Mouse (Mus musculus) liver, embryonic 12.5 days (tissue): Measurements from ENCODE around the gene Foxp3. TPM values are rescaled to one million over a fixed set of nuclear protein-coding genes. Genes with fewer than 3 reads are reported as not detected.

Experiments
- ATAC-seq: fragments of 200-750 bp; cut with Nextera tagmentation; 2 replicates; pipeline ENCODE4 v1.8.0; 2017; ENCODE audit warnings: moderate number of reproducible peaks, mild to moderate bottlenecking, moderate library complexity
- H3K27ac ChIP-seq: fragments of 300-500 bp; sonication (generic); 2 replicates; pipeline ENCODE4 v1.5.1; 2016; ENCODE audit warnings: mild to moderate bottlenecking
- H3K27me3 ChIP-seq: fragments of 300-500 bp; sonication (generic); replicated peaks from 2 replicates; pipeline ENCODE4 v1.6.1; 2016; ENCODE audit warnings: mild to moderate bottlenecking, moderate library complexity
- H3K36me3 ChIP-seq: fragments of 300-500 bp; sonication (generic); 2 replicates; pipeline ENCODE4 v1.6.1; 2016; ENCODE audit warnings: mild to moderate bottlenecking, moderate library complexity
- H3K4me1 ChIP-seq: fragments of 300-500 bp; sonication (generic); 2 replicates; pipeline ENCODE4 v1.6.1; 2016
- H3K4me2 ChIP-seq: fragments of 300-500 bp; sonication (generic); 2 replicates; pipeline ENCODE4 v1.6.1; 2016; ENCODE audit warnings: mild to moderate bottlenecking, moderate library complexity
- H3K4me3 ChIP-seq: fragments of 300-500 bp; sonication (generic); 2 replicates; pipeline ENCODE4 v1.5.1; 2016; ENCODE audit warnings: mild to moderate bottlenecking, moderate library complexity
- H3K9ac ChIP-seq: fragments of 300-500 bp; sonication (generic); 2 replicates; pipeline ENCODE4 v1.6.1; 2016; ENCODE audit warnings: mild to moderate bottlenecking, moderate library complexity
- H3K9me3 ChIP-seq: fragments of 300-500 bp; sonication (generic); replicated peaks from 2 replicates; pipeline ENCODE4 v1.6.1; 2016; ENCODE audit warnings: mild to moderate bottlenecking, moderate library complexity
- WGBS: fragments of 180-500 bp; shearing (Covaris S2); methylation state at CpG from one replicate; pipeline ENCODE4 v1.1.7; 2016; ENCODE audit not compliant: insufficient replicate concordance; 5-methylcytosine and 5-hydroxymethylcytosine counted together
- polyA plus RNA-seq: library from polyadenylated mRNA; unstranded; fragments of >200 nt; fragmentation: Nextera tagmentation; extraction: Ambion mirVana; gene quantifications from 2 replicates; pipeline ENCODE4 v1.2.1, GENCODE M21; 2016

Foxp3 gene
- polyA plus RNA-seq, 1 experiment from 2014 or later: 0.14 TPM

DNA sequence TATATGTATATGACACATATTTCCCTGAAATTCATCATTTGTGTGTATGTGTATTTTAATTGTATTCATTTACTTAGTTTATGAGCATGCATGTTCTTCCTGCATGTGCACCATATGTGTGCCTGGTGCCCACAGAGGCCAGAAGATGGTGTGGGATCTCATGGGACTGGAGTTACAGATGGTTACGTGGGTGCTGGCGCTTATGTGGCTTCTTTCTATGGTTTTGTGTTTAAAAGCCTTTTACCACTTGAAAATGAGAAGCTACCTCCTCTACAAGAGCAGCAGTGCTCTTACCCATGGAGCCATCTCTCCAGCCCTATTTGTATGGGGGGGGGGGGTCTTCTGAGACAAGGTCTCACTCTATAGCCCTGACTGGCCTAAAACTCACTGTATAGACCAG lies 7.7 kb downstream of the Foxp3 start:
- ATAC-seq: no peak
- no peak overlapping the region for H3K4me3 ChIP-seq
- H3K4me2 ChIP-seq: no peak overlapping the region
- no peaks in the 10 kb centered on the region for H3K9me3 ChIP-seq
- H3K36me3 ChIP-seq: 0 out of 2 replicates have a peak, but pooled peaks cover 2% of the 10 kb centered on the region
- WGBS: 85% methylated on average over 2 of the region's 2 CpGs
- H3K27ac ChIP-seq: no peak overlapping the region
- H3K27me3 ChIP-seq: no peaks in the 10 kb centered on the region
- H3K9ac ChIP-seq: no peak overlapping the region
- no peaks in the 10 kb centered on the region for H3K4me1 ChIP-seq

DNA sequence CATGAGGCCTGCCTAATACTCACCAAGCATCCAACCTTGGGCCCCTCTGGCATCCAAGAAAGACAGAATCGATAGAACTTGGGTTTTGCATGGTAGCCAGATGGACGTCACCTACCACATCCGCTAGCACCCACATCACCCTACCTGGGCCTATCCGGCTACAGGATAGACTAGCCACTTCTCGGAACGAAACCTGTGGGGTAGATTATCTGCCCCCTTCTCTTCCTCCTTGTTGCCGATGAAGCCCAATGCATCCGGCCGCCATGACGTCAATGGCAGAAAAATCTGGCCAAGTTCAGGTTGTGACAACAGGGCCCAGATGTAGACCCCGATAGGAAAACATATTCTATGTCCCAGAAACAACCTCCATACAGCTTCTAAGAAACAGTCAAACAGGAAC lies 10.4 kb downstream of the Foxp3 start:
- 81% methylated on average over 11 of the region's 11 CpGs for whole genome bisulfite sequencing
- ATAC-seq: no peak
- H3K27ac ChIP-seq: no peak overlapping the region
- no peaks in the 10 kb centered on the region for H3K4me1 ChIP-seq
- H3K9ac ChIP-seq: no peak overlapping the region
- no peaks in the 10 kb centered on the region for H3K9me3 ChIP-seq
- no peak overlapping the region for H3K4me3 ChIP-seq
- no peak overlapping the region for H3K4me2 ChIP-seq
- H3K27me3 ChIP-seq: no peaks in the 10 kb centered on the region
- 0 out of 2 replicates have a peak, but pooled peaks cover 4% of the 10 kb centered on the region for H3K36me3 ChIP-seq

DNA sequence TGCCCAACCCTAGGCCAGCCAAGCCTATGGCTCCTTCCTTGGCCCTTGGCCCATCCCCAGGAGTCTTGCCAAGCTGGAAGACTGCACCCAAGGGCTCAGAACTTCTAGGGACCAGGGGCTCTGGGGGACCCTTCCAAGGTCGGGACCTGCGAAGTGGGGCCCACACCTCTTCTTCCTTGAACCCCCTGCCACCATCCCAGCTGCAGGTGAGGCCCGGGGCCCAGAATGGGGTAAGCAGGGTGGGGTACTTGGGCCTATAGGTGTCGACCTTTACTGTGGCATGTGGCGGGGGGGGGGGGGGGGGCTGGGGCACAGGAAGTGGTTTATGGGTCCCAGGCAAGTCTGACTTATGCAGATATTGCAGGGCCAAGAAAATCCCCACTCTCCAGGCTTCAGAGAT lies 12.9 kb downstream of the Foxp3 start:
- H3K4me3 ChIP-seq: no peak overlapping the region
- H3K27ac ChIP-seq: no peak overlapping the region
- no peak overlapping the region for H3K9ac ChIP-seq
- H3K9me3 ChIP-seq: no peaks in the 10 kb centered on the region
- no peak overlapping the region for H3K4me2 ChIP-seq
- ATAC-seq: no peak
- H3K4me1 ChIP-seq: no peaks in the 10 kb centered on the region
- peaks cover 16% of the 10 kb centered on the region for H3K36me3 ChIP-seq
- no peaks in the 10 kb centered on the region for H3K27me3 ChIP-seq
- WGBS: 77% methylated on average over 3 of the region's 5 CpGs

DNA sequence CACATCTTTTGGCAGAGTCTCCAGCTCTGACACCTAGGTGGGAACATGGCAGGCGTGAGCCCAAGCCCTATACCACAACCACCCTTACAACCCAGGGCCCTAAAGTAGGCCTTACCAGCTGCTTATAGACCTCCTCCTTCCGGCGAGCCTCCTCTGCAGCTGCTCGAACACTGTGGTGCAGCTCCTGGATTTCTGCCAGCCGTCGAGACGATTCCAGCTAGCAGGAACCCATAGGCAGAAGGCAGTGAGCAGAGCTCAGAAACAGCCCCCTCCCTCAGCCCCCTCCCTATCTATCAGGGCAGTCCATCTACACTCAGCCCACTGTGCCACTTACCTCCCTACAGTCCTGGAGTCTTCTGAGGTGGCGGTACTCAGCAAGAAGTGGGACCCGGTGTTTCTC lies 21.9 kb downstream of the Foxp3 start:
- no peaks in the 10 kb centered on the region for H3K9me3 ChIP-seq
- H3K4me2 ChIP-seq: no peak overlapping the region
- no peaks in the 10 kb centered on the region for H3K4me1 ChIP-seq
- no peak overlapping the region for H3K4me3 ChIP-seq
- H3K27ac ChIP-seq: no peak overlapping the region
- H3K9ac ChIP-seq: no peak overlapping the region
- WGBS: 89% methylated on average over 9 of the region's 9 CpGs
- ATAC-seq: no peak
- peaks cover 85% of the 10 kb centered on the region for H3K36me3 ChIP-seq
- no peaks in the 10 kb centered on the region for H3K27me3 ChIP-seq

DNA sequence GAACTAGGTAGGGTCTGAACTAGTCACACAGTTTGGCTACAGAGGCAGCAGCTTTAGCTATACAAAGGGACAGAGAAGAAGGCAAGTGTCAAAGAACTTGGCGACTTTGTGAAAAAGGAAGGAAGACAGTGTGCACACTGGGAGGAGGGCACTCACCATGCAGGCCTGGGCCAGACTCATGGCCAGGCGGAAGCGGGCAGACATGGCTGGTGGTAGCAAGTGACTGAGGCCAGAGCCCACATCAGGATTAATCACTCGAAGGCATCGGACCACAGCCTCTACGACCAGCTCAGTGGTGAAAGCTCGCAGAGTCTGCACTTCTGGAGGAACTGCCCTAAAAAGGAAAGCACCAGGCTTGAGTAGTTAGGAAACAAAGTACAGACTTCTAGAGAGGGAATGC lies 30.6 kb downstream of the Foxp3 start:
- no peak for ATAC-seq
- Histone ChIP-seq H3K9ac (no peak overlapping the region), H3K4me2 (peak overlapping the region; percentile 72), H3K9me3 (no peaks in the 10 kb centered on the region), H3K36me3 (peaks cover 19% of the 10 kb centered on the region), H3K27me3 (peaks cover 16% of the 10 kb centered on the region), H3K4me1 (peaks cover 11% of the 10 kb centered on the region), H3K27ac (no peak overlapping the region), H3K4me3 (peak overlapping the region; percentile 59; the same call in 1 of the 2 replicates)
- 71% methylated on average over 7 of the region's 7 CpGs for WGBS

DNA sequence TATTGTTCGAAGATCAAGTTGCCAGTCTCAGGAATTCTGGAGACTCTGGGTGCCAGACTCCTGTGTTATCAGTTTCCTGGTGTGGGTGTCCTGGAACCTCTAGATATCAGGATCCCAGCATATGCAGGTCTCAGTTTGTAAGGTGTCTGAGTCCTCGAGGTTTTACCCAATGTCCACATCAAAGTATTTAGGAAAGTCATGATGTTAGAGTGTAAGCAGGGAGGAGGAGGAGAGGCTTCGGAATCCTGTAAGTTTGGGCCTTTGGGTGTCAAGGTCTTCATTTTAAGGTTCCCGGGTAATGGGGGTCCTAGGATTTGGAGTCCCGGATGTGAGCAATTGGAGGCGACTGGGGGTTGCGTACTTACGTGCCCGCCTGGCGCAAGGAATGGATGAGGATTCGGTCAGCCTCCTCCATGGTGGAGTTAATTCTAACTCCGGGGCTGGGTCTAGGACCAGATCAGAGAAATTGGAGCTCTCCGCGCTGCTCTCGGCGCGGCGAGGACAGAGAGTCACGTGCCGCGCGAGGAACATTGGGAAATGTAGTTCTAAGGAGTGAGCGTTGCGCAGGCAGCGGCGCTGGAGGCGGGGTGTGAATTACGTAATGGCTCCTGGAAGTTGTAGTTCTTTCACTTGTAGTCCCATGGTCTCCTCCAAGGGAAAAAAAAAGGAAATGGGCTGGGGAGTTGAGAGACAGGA lies 31.6 kb downstream of the Foxp3 start, which contains the start of gene Ccdc22:
Gene Ccdc22 (minus strand): TSS at position 639 of the 696 bp plus-strand sequence.
- ATAC-seq: peak; percentile 93
- H3K27ac ChIP-seq: no peak within 1 kb of the TSS
- peak within 1 kb of the TSS; percentile 72 for H3K4me2 ChIP-seq

DNA sequence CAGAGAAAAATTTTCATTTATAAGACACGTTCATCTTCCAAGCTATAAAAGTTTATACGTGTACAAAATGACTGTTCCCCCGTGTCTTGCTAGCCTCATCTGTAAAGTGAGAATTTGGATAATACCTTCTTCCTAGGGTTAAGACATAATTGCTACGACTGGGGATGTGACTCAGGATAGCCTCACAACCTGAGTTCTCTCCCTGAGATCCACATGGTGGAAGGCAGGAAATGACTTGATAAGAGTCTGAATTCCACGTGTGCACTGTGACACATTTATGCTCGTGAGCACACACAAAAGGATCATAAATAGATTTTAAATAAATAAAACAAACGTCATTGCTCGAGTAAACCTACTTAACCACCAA lies 32.1 kb downstream of the Foxp3 start:
- WGBS: 32% methylated on average over 8 of the region's 8 CpGs
- peaks cover 7% of the 10 kb centered on the region; the same call in 1 of the 2 replicates for H3K36me3 ChIP-seq
- peaks cover 26% of the 10 kb centered on the region for H3K27me3 ChIP-seq
- peak overlapping the region; percentile 72 for H3K4me2 ChIP-seq
- peak; percentile 17; the same call in 1 of the 2 replicates for ATAC-seq
- no peak overlapping the region; the same call in 1 of the 2 replicates for H3K4me3 ChIP-seq
- no peaks in the 10 kb centered on the region for H3K9me3 ChIP-seq
- H3K9ac ChIP-seq: no peak overlapping the region
- H3K4me1 ChIP-seq: peaks cover 11% of the 10 kb centered on the region
- H3K27ac ChIP-seq: no peak overlapping the region

More for the DNA sequence above, 31.6 kb downstream of the Foxp3 start, which contains the start of gene Ccdc22:
- Histone ChIP-seq H3K9ac (peak within 1 kb of the TSS; percentile 65), H3K4me3 (peak within 1 kb of the TSS; percentile 59), H3K9me3 (no peaks in the 10 kb centered on the region), H3K36me3 (peaks cover 11% of the 10 kb centered on the region; the same call in 1 of the 2 replicates), H3K4me1 (peaks cover 11% of the 10 kb centered on the region), H3K27me3 (peaks cover 21% of the 10 kb centered on the region)
- 9% methylated on average over 28 of the region's 28 CpGs for WGBS

DNA sequence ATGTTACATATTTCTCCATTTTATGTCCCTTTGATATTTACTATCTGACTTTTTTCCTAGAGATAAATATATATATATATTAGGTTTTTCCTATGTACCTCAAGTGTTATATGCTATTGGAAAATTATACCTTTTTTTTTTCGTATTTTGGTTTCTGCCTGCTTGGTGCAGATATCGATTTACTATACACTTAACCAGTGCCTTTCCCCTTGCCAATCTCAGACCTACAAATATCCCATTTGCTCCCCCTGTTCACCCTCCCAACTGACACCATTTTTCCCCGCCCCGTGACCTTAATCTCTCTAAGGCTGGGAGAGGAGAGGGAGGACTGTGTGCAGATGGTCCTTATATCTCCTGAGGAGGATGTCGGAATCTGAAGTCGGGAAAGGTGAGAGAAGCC lies 33.3 kb downstream of the Foxp3 start, which contains the start of gene Cacna1f:
Gene Cacna1f (plus strand): TSS at position 301 of the 400 bp plus-strand sequence.
- peak within 1 kb of the TSS; percentile 72; the same call in 1 of the 2 replicates for H3K4me2 ChIP-seq

DNA sequence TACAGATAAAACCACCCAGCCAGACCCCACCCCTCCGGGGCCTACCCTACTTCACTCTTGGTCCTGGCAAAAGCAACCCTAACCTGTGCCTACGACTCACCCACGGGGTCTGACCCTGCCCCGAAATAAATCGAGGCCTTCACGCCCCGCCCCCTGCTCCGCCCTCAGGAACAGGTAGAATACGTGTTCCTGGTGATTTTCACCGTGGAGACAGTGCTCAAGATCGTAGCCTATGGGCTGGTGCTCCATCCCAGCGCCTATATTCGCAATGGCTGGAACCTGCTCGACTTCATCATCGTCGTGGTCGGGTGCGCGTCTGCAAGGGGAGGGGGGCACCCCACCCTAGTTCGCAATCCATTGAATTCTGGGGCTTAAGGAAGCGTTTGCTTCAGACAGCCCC lies 36.6 kb downstream of the Foxp3 start:
- Histone ChIP-seq H3K4me3 (peak overlapping the region; percentile 21; the same call in 1 of the 2 replicates), H3K9me3 (no peaks in the 10 kb centered on the region), H3K36me3 (no peaks in the 10 kb centered on the region), H3K9ac (no peak overlapping the region), H3K4me2 (peak overlapping the region; percentile 51), H3K27ac (no peak overlapping the region), H3K4me1 (no peaks in the 10 kb centered on the region), H3K27me3 (peaks cover 40% of the 10 kb centered on the region)
- WGBS: 11% methylated on average over 20 of the region's 21 CpGs
- no peak for ATAC-seq

More for the DNA sequence above, 33.3 kb downstream of the Foxp3 start, which contains the start of gene Cacna1f:
- ATAC-seq: no peak
- no peak within 1 kb of the TSS for H3K27ac ChIP-seq
- H3K4me3 ChIP-seq: no peak within 1 kb of the TSS
- H3K9ac ChIP-seq: no peak within 1 kb of the TSS
- peaks cover 39% of the 10 kb centered on the region for H3K27me3 ChIP-seq
- no peaks in the 10 kb centered on the region for H3K9me3 ChIP-seq
- WGBS: 56% methylated on average over 6 of the region's 6 CpGs
- peaks cover 11% of the 10 kb centered on the region for H3K4me1 ChIP-seq
- H3K36me3 ChIP-seq: peaks cover 6% of the 10 kb centered on the region; the same call in 1 of the 2 replicates

DNA sequence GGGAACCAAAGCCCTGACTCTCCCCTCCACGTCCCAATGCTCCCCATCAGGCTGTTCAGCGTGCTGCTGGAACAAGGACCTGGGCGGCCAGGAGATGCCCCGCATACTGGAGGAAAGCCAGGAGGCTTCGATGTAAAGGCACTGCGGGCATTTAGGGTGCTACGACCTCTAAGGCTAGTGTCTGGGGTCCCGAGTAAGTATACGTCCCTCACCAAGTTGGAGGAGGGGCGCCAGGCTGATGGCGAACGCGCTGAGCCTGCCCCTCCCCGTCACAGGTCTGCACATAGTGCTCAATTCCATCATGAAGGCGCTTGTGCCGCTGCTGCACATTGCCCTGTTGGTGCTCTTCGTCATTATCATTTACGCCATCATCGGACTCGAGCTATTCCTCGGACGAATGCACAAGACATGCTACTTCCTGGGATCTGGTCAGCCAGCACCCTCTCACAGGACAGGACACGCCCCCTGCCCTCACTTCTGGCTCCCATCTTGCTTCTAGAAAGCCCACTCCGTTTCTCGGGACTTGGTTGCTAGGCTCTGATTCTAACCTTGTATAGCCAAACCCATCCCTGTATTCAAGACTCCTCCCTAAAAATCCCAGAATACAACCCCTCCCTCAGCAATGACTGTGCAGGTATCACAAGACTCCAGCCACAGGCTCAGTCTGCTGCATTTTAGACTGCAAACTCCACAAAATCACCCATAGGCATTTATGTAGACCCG lies 37.3 kb downstream of the Foxp3 start:
- Histone ChIP-seq H3K4me3 (peak overlapping the region; percentile 21; the same call in 1 of the 2 replicates), H3K36me3 (no peaks in the 10 kb centered on the region), H3K4me1 (no peaks in the 10 kb centered on the region), H3K27me3 (peaks cover 40% of the 10 kb centered on the region), H3K27ac (no peak overlapping the region), H3K9me3 (no peaks in the 10 kb centered on the region), H3K9ac (no peak overlapping the region), H3K4me2 (peak overlapping the region; percentile 51)
- WGBS: 24% methylated on average over 26 of the region's 26 CpGs
- no peak for ATAC-seq

DNA sequence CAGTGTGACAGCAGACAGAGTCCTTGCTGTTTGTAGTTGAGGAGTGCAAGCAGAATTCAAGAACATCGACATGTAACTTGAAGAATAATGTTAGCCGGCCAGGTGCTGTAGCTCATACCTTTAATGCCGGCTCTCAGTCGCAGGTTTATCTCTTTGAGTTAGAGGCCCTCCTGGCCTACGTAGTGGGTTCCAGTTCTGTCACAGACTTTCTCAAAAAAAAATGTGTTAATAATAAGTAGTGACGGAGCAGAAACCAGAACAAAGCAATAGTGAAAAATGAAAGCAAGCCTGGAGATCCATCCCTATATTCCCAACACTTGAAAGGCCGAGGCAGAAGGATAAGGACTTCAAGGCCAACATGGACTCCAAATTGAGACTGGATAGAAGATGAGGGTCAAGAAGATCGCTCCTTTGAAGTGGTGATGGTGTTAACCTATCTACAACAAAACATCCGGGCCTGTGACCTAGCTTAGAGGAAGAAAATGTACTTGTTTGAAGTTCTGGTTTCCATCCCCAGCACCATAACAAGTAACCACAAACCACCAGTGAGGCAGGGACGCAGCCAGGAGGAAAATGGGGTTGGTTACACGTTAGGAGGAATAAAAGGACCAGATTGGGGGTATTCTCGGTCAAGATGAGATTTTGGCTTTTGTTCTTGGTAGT lies 44.6 kb downstream of the Foxp3 start:
- Histone ChIP-seq H3K27me3 (no peaks in the 10 kb centered on the region), H3K4me1 (no peaks in the 10 kb centered on the region)
- WGBS: 62% methylated on average over 12 of the region's 12 CpGs

More for the DNA sequence above, 44.6 kb downstream of the Foxp3 start:
- Histone ChIP-seq H3K9ac (no peak overlapping the region), H3K9me3 (no peaks in the 10 kb centered on the region), H3K27ac (no peak overlapping the region), H3K4me2 (no peak overlapping the region), H3K4me3 (no peak overlapping the region), H3K36me3 (no peaks in the 10 kb centered on the region)
- no peak for ATAC-seq
